Mouse (Mus musculus) left cerebral cortex, postnatal 36 days (tissue): ENCODE results near the gene Tmem144. TPM values are rescaled to one million over a fixed set of nuclear protein-coding genes. Genes with fewer than 3 reads are reported as not detected.

Experiments
- DNase-seq, 2 experiments: peaks; one replicate each; pipeline ENCODE4 v3.0.0; 2021 to 2022; ENCODE audit warnings: low spot score in 2 of 2, mixed read lengths in 1 of 2
- intact Hi-C: fragments of 180-260 bp; cut with DNase I; formaldehyde crosslinking; loops from one replicate; pipeline ENCODE4 v1.15.1; 2025
- total RNA-seq, 2 experiments: library from RNA; stranded (reverse); gene quantifications; 2 replicates each; pipeline ENCODE4 v1.2.3; 2021

The Tmem144 gene
- total RNA-seq, 2 experiments from 2014 or later: 10.6 to 12.4 TPM

- intact Hi-C loops: no loop called here
- peak in 1 of 2 experiments; percentile 13 for DNase-seq
Observed at GRCm38 (mm10) chr3:79867121-79867709, 14.6 kb upstream of the Tmem144 start.

- DNase-seq: peak in 1 of 2 experiments; percentile 7
- intact Hi-C loops: no loop called here
Observed at GRCm38 (mm10) chr3:79866526-79866925, 14.0 kb upstream of the Tmem144 start.

- intact Hi-C loops: no loop called here
- DNase-seq: peak in 1 of 2 experiments; percentile 2
Observed at GRCm38 (mm10) chr3:79866089-79866488, 13.5 kb upstream of the Tmem144 start.

- no peak for DNase-seq
- intact Hi-C loops: no loop called here
Observed at GRCm38 (mm10) chr3:79864824-79865223, 12.3 kb upstream of the Tmem144 start.

GRCm38 (mm10) chr3:79858221-79858620 lies 5.6 kb upstream of the Tmem144 start:
- intact Hi-C loops: loop anchor here (10.0 kb wide), 1 partner anchor 947 kb away; the partner anchor contains the start of gene Gria2
- no peak for DNase-seq

GRCm38 (mm10) chr3:79857780-79858179 lies 5.2 kb upstream of the Tmem144 start:
- intact Hi-C loops: loop anchor here (10.0 kb wide), 1 partner anchor 947 kb away; the partner anchor contains the start of gene Gria2
- no peak for DNase-seq

GRCm38 (mm10) chr3:79852108-79852507 lies 465 bp downstream of the Tmem144 start:
- intact Hi-C loops: loop anchor here (10.0 kb wide), 1 partner anchor 953 kb away; the partner anchor contains the start of gene Gria2
- no peak for DNase-seq

GRCm38 (mm10) chr3:79850656-79851055 lies 1.9 kb downstream of the Tmem144 start:
- intact Hi-C loops: loop anchor here (10.0 kb wide), 1 partner anchor 954 kb away; the partner anchor contains the start of gene Gria2
- no peak for DNase-seq

- no peak for DNase-seq
- intact Hi-C loops: loop anchor here (10.0 kb wide), 1 partner anchor 955 kb away; the partner anchor contains the start of gene Gria2
Observed at GRCm38 (mm10) chr3:79849621-79850020, 3.0 kb downstream of the Tmem144 start.

- DNase-seq: no peak
- intact Hi-C loops: no loop called here
Observed at GRCm38 (mm10) chr3:79848841-79849240, 3.7 kb downstream of the Tmem144 start.

GRCm38 (mm10) chr3:79846633-79847032 lies 5.9 kb downstream of the Tmem144 start:
- DNase-seq: no peak
- intact Hi-C loops: no loop called here

GRCm38 (mm10) chr3:79843999-79844398 lies 8.6 kb downstream of the Tmem144 start:
- intact Hi-C loops: no loop called here
- no peak for DNase-seq

- intact Hi-C loops: no loop called here
Observed at GRCm38 (mm10) chr3:79842616-79843016, 10.0 kb downstream of the Tmem144 start.

GRCm38 (mm10) chr3:79842165-79842564 lies 10.4 kb downstream of the Tmem144 start:
- intact Hi-C loops: no loop called here
- DNase-seq: no peak

More at GRCm38 (mm10) chr3:79842616-79843016, 10.0 kb downstream of the Tmem144 start:
- peak; percentile 60 to 65 for DNase-seq

- intact Hi-C loops: no loop called here
- no peak for DNase-seq
Observed at GRCm38 (mm10) chr3:79841475-79841874, 11.1 kb downstream of the Tmem144 start.

GRCm38 (mm10) chr3:79838751-79839150 lies 13.8 kb downstream of the Tmem144 start:
- DNase-seq: no peak
- intact Hi-C loops: no loop called here

- intact Hi-C loops: no loop called here
- no peak for DNase-seq
Observed at GRCm38 (mm10) chr3:79829289-79829688, 23.3 kb downstream of the Tmem144 start.

- intact Hi-C loops: no loop called here
- no peak for DNase-seq
Observed at GRCm38 (mm10) chr3:79825067-79825780, 27.3 kb downstream of the Tmem144 start.

- no peak for DNase-seq
- intact Hi-C loops: no loop called here
Observed at GRCm38 (mm10) chr3:79823176-79823575, 29.4 kb downstream of the Tmem144 start.

GRCm38 (mm10) chr3:79821131-79821530 lies 31.4 kb downstream of the Tmem144 start:
- intact Hi-C loops: no loop called here

More at GRCm38 (mm10) chr3:79821131-79821530, 31.4 kb downstream of the Tmem144 start:
- DNase-seq: peak in 1 of 2 experiments; percentile 49
